Mouse (Mus musculus) leukemia stem cell, adult 10-12 weeks (primary cell): Measurements from ENCODE around the gene Smyd3. TPM values are rescaled to one million over a fixed set of nuclear protein-coding genes. Genes with fewer than 3 reads are reported as not detected.

ENCODE experiments used
- polyA plus RNA-seq: library from polyadenylated mRNA; stranded (reverse); fragments of >175 nt; gene quantifications from 2 replicates; pipeline ENCODE4 v1.2.3, GENCODE M21; 2012; ENCODE audit warnings: low replicate concordance

Smyd3 gene
- polyA plus RNA-seq = 1.2 and 1.4 TPM in 2 replicates

DNA sequence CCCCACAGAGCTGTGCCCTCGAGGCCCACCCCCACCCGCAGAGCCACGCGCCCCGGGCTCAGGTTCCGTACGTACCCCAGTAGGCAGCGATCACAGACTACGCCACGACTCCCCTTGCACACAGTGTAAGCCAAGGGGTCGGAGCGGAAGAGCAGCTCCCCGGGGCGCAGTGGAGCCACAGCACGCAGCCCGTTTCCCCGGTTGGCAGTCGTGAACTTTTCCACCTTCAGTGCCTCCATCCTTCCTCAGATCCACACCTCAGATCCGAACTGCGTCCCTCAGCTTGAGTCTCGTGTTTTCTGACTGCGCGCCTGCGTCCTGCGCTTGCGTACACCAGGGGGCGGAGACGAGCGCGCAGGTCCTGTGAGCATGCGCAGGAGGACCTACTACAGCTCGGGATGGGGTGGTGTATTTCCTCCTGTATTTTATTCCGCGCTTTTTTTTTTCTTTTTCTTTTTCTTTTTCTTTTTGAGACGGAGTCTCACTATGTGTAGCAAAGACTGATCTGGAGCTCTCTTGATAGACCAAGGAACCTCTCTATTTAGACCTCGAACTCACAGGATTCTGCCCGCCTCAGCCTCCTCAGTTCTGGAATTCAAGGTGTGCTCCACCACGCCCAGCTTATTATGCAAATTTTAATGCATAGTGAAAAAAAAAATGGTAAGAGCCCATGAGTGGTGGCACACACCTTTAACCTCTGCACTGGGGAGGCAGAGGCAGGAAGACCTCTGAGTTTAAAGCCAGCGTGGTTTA lies at the start of gene Smyd3:
Smyd3 (minus strand) TSS at position 329 of the 753 bp plus-strand sequence.

DNA sequence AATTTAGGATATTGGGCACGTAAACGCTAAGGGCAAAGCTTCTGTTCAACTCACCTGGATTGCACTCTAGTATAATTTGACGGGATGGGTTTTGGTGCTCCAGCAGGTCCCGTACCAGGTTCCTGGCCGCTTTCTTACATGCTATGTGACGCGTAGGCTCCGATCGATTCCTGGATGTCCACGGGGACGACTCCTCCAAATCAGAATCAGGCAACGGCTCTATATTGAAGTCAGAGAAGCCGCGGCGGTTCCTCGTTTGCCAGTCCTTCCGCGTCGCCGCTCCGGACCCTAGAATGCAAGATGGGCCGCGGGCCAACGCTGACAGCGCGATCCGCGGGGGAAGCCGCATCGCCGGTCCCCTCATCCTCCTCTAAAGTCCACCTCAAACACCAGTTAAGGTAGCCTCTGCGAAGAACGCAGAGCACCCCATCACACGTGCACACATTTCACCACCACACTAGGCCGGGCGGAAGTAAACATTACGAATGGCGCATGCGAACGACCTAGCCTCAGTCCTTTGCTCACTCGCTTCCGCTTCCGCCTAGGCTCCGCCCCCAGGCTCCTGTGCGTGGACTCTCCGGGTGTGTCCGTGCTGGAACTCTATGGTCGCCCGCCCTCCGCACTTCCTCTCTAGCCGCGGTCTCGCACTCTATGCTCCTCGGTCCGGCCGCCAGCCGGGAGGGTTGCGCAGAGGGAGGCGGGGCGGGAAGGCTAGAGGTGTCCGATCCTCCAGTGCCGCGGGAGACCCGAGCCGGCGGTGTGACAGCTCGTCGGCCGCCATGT lies 28.1 kb upstream of the Smyd3 start, which contains the start of the genes Tfb2m and Cnst:
Tfb2m (minus strand) TSS at position 500 of the 783 bp plus-strand sequence.
Cnst (plus strand) TSS at position 603 of the 783 bp plus-strand sequence.

Other genes with a start within 250 kb of the Smyd3 start
- gene Tfb2m, start 28.2 kb upstream of the Smyd3 start, polyA plus RNA-seq = 8.1 and 12.9 TPM in 2 replicates
- 13.0 and 14.4 TPM in 2 replicates for gene Cnst, start 28.3 kb upstream of the Smyd3 start, polyA plus RNA-seq
- 0.46 and 0.75 TPM in 2 replicates for gene Sccpdh, start 150.2 kb upstream of the Smyd3 start, polyA plus RNA-seq
- not detected in 2 replicates for gene Kif28, start 227.2 kb upstream of the Smyd3 start, polyA plus RNA-seq